Mouse (Mus musculus) kidney, embryonic 15.5 days (tissue): ENCODE data around the gene Trp53. TPM values are rescaled to one million over a fixed set of nuclear protein-coding genes. Genes with fewer than 3 reads are reported as not detected.

Source experiments
- ATAC-seq: fragments of 200-750 bp; cut with Nextera tagmentation; replicated peaks from 2 replicates; pipeline ENCODE4 v1.8.0; 2017; ENCODE audit warnings: moderate TSS enrichment; ENCODE audit not compliant: low FRiP score
- H3K27ac ChIP-seq: fragments of 300-500 bp; sonication (generic); 2 replicates; pipeline ENCODE4 v1.5.1; 2015; ENCODE audit warnings: mild to moderate bottlenecking, inconsistent platforms
- H3K27me3 ChIP-seq: fragments of 300-500 bp; sonication (generic); 2 replicates; pipeline ENCODE4 v1.6.1; 2015; ENCODE audit warnings: inconsistent platforms
- H3K36me3 ChIP-seq: fragments of 300-500 bp; sonication (generic); 2 replicates; pipeline ENCODE4 v1.6.1; 2015; ENCODE audit warnings: inconsistent platforms
- H3K4me1 ChIP-seq: fragments of 300-500 bp; sonication (generic); 2 replicates; pipeline ENCODE4 v1.6.1; 2015; ENCODE audit warnings: inconsistent platforms
- H3K4me2 ChIP-seq: fragments of 300-500 bp; sonication (generic); 2 replicates; pipeline ENCODE4 v1.6.1; 2015; ENCODE audit warnings: moderate library complexity, mild to moderate bottlenecking, inconsistent platforms
- H3K4me3 ChIP-seq: fragments of 300-500 bp; sonication (generic); replicated peaks from 2 replicates; pipeline ENCODE4 v1.5.1; 2015; ENCODE audit warnings: mild to moderate bottlenecking, inconsistent platforms
- H3K9ac ChIP-seq: fragments of 300-500 bp; sonication (generic); 2 replicates; pipeline ENCODE4 v1.6.1; 2015; ENCODE audit warnings: mild to moderate bottlenecking, inconsistent platforms
- H3K9me3 ChIP-seq: fragments of 300-500 bp; sonication (generic); replicated peaks from 2 replicates; pipeline ENCODE4 v1.6.1; 2016; ENCODE audit warnings: inconsistent platforms
- WGBS: fragments of 180-500 bp; shearing (Covaris S2); methylation state at CpG from one replicate; pipeline ENCODE4 v1.1.7; 2015; ENCODE audit warnings: mixed read lengths; 5-methylcytosine and 5-hydroxymethylcytosine counted together
- polyA plus RNA-seq: library from polyadenylated mRNA; unstranded; fragments of >200 nt; fragmentation: Nextera tagmentation; extraction: Ambion mirVana; gene quantifications from 2 replicates; pipeline ENCODE4 v1.2.1, GENCODE M21; 2015

Gene Trp53
- polyA plus RNA-seq, 1 experiment from 2014 or later = 195 TPM

- Histone ChIP-seq H3K9ac (no peak overlapping the region), H3K36me3 (peaks cover 77% of the 10 kb centered on the region), H3K4me2 (no peak overlapping the region), H3K4me3 (no peak overlapping the region), H3K27me3 (0 out of 2 replicates have a peak, but pooled peaks cover 3% of the 10 kb centered on the region), H3K4me1 (peaks cover 20% of the 10 kb centered on the region), H3K27ac (no peak overlapping the region), H3K9me3 (no peaks in the 10 kb centered on the region)
- no peak for ATAC-seq
- WGBS = 57% methylated on average over 8 of the region's 8 CpGs
Measured at GRCm38 (mm10) chr11:69565131-69565530, 15.0 kb upstream of the Trp53 start.

DNA sequence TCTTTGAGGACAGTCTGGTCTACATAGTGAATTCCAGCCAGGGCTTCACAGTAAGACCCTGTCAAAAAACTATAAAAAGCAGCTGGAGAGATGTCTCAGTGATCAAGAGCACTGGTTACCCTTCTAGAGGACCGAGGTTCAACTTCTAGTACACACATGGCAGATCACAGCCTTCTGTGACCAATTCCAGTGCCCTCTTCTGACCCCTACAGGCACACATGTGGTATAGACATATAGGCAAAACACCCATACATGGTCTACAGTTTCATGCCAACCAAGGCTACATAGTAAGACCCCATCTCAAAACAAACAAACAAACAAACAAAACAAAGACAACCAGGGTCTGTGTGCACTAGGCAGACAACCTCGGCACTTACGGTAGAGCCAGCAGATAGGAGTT, 4.9 kb upstream of the Trp53 start:
- no peak for ATAC-seq
- no peaks in the 10 kb centered on the region for H3K27me3 ChIP-seq
- peaks cover 30% of the 10 kb centered on the region for H3K4me1 ChIP-seq
- no peak overlapping the region for H3K4me2 ChIP-seq
- WGBS = 55% methylated on average over 3 of the region's 3 CpGs
- no peaks in the 10 kb centered on the region for H3K9me3 ChIP-seq
- no peak overlapping the region for H3K9ac ChIP-seq
- H3K36me3 ChIP-seq = peaks cover 59% of the 10 kb centered on the region
- H3K4me3 ChIP-seq = no peak overlapping the region
- H3K27ac ChIP-seq = no peak overlapping the region

GRCm38 (mm10) chr11:69576307-69576706, 3.9 kb upstream of the Trp53 start:
- 73% methylated on average over 5 of the region's 5 CpGs for WGBS
- H3K9me3 ChIP-seq = no peaks in the 10 kb centered on the region
- H3K4me1 ChIP-seq = peaks cover 30% of the 10 kb centered on the region
- no peak overlapping the region for H3K4me3 ChIP-seq
- no peak overlapping the region for H3K4me2 ChIP-seq
- ATAC-seq = no peak
- H3K36me3 ChIP-seq = peaks cover 48% of the 10 kb centered on the region
- H3K27me3 ChIP-seq = no peaks in the 10 kb centered on the region
- no peak overlapping the region for H3K9ac ChIP-seq
- no peak overlapping the region for H3K27ac ChIP-seq

DNA sequence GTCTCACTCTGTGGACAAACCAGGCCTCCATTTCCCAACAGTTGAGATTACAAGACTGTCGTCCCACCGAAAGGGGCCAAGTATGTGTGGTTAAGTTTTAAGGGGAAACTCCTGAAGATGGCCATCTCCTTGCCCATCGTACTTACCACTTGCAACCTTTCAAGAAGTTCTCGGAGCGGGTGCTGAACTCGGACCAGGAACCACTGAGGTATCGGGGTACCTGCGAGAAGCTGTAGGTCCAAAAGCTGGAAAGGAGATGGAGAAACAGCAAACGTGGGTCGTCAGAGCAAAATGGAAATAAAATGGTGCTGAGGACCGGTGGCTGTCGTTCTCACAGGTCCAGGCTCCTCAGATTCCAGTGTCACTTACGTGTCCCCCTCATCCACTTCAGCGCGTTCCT, 1.9 kb upstream of the Trp53 start:
- Histone ChIP-seq H3K27ac (peak overlapping the region; percentile 83), H3K4me3 (peak overlapping the region; percentile 66), H3K27me3 (no peaks in the 10 kb centered on the region), H3K4me1 (peaks cover 46% of the 10 kb centered on the region), H3K4me2 (peak overlapping the region; percentile 86), H3K9me3 (no peaks in the 10 kb centered on the region), H3K36me3 (peaks cover 39% of the 10 kb centered on the region), H3K9ac (peak overlapping the region; percentile 63)
- 10% methylated on average over 15 of the region's 15 CpGs for WGBS
- no peak for ATAC-seq

GRCm38 (mm10) chr11:69579128-69580017, 786 bp upstream of the Trp53 start:
- peaks cover 33% of the 10 kb centered on the region for H3K36me3 ChIP-seq
- H3K9me3 ChIP-seq = no peaks in the 10 kb centered on the region
- peak overlapping the region; percentile 86 for H3K4me2 ChIP-seq
- peak overlapping the region; percentile 81 for H3K9ac ChIP-seq
- H3K4me3 ChIP-seq = peak overlapping the region; percentile 66
- ATAC-seq = peak; percentile 94
- H3K27ac ChIP-seq = peak overlapping the region; percentile 97
- H3K4me1 ChIP-seq = peaks cover 46% of the 10 kb centered on the region
- no peaks in the 10 kb centered on the region for H3K27me3 ChIP-seq
- WGBS = 2% methylated on average over 39 of the region's 39 CpGs

DNA sequence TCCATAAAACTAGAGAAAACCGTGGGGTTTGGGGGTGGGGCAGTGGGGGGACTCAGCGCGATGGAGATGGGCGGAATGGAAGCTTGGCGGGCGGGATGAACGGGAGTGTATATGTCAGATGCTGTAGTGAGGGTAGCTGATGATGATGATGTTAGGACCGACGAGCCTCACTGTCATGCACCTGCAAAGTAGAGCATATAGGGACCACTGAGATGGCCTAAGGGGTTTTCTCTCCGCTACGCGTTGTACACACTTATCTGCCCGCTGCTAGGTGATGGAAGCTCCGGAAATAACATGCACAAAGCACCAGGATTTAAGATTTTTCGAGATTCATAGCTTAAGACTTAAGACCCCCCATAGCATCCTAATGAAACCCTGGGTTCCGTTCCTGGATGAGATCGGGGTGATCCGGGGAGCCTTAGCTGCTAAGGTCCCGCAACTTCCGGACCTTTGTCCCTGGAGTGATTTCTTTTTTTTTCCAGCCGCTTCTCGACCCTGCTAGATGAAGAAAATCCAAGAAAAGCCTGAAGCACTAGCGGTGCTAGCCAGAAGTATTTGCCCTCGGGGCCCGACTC, 500 bp downstream of the Trp53 start:
- peak overlapping the region; percentile 97 for H3K27ac ChIP-seq
- peaks cover 29% of the 10 kb centered on the region for H3K36me3 ChIP-seq
- WGBS = under 1% methylated on average over 25 of the region's 25 CpGs
- H3K9ac ChIP-seq = peak overlapping the region; percentile 81
- H3K27me3 ChIP-seq = no peaks in the 10 kb centered on the region
- no peaks in the 10 kb centered on the region for H3K9me3 ChIP-seq
- ATAC-seq = 0 out of 2 replicates have a peak, but pooled peaks have one; percentile 0
- H3K4me1 ChIP-seq = peaks cover 42% of the 10 kb centered on the region
- peak overlapping the region; percentile 86 for H3K4me2 ChIP-seq
- H3K4me3 ChIP-seq = peak overlapping the region; percentile 66

DNA sequence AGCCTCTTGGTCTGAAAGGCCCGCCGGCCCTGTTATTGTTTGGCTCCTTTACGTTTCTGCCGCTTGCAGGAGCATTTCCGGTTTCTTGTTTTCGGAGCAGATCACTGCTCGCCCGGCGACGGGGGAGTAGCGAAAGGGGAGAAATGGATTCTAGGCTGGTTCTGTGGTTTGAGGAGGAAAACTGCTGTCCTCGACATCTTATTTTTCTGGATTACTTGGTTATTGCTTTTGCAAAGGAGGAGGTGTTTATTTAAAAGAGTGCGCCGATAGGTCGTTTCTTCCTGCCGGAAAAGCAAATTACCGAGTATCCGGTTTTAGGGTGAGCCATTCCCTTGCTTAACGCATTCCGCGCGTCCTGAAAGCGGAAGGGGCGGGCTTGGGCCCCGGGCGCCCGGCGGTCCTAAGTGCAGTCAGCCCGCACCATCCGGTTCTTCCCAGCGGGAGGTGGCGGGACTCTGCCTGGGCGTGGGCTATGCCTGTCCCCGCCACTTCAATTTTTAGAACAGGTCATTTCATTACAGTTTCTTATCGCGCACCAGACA, 1.1 kb downstream of the Trp53 start:
- no peaks in the 10 kb centered on the region for H3K9me3 ChIP-seq
- peaks cover 26% of the 10 kb centered on the region for H3K36me3 ChIP-seq
- peak overlapping the region; percentile 66 for H3K4me3 ChIP-seq
- no peaks in the 10 kb centered on the region for H3K27me3 ChIP-seq
- peaks cover 42% of the 10 kb centered on the region for H3K4me1 ChIP-seq
- H3K4me2 ChIP-seq = peak overlapping the region; percentile 86
- ATAC-seq = peak; percentile 86
- 0% methylated on average over 36 of the region's 36 CpGs for WGBS
- H3K27ac ChIP-seq = peak overlapping the region; percentile 97
- peak overlapping the region; percentile 81 for H3K9ac ChIP-seq

- under 1% methylated on average over 8 of the region's 8 CpGs for WGBS
- H3K4me1 ChIP-seq = peaks cover 41% of the 10 kb centered on the region
- peak overlapping the region; percentile 97 for H3K27ac ChIP-seq
- H3K9me3 ChIP-seq = no peaks in the 10 kb centered on the region
- peak overlapping the region; percentile 86 for H3K4me2 ChIP-seq
- ATAC-seq = no peak
- H3K27me3 ChIP-seq = no peaks in the 10 kb centered on the region
- H3K9ac ChIP-seq = peak overlapping the region; percentile 81
- peak overlapping the region; percentile 66 for H3K4me3 ChIP-seq
- H3K36me3 ChIP-seq = peaks cover 31% of the 10 kb centered on the region
Measured at GRCm38 (mm10) chr11:69581814-69582213, 1.7 kb downstream of the Trp53 start.

GRCm38 (mm10) chr11:69582230-69582805, 2.2 kb downstream of the Trp53 start:
- H3K27ac ChIP-seq = peak overlapping the region; percentile 97
- ATAC-seq = no peak
- peak overlapping the region; percentile 66 for H3K4me3 ChIP-seq
- H3K36me3 ChIP-seq = peaks cover 31% of the 10 kb centered on the region
- peak overlapping the region; percentile 81 for H3K9ac ChIP-seq
- 63% methylated on average over 9 of the region's 9 CpGs for WGBS
- H3K4me1 ChIP-seq = peaks cover 36% of the 10 kb centered on the region
- no peaks in the 10 kb centered on the region for H3K27me3 ChIP-seq
- peak overlapping the region; percentile 86 for H3K4me2 ChIP-seq
- H3K9me3 ChIP-seq = no peaks in the 10 kb centered on the region

DNA sequence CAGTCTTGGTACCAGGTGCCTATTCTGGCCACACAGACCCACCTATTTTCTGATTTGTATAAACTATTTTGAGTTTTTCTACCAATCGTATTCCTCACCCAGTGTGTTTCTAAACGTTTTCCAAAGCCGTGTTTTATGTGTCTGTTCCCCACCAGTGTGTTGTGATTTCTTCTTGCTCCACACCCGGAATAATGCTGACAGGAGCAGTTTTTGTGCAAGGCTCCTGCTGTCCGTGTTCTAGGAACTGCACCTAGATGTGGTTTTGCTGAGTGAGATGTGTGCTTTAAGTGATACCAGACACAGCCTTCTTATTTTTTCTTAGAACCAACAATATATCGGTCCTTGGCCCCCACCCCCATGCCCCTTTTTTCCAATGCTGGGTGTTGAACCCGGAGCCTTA, 3.8 kb downstream of the Trp53 start:
- no peak overlapping the region for H3K9ac ChIP-seq
- no peak for ATAC-seq
- no peak overlapping the region for H3K27ac ChIP-seq
- H3K36me3 ChIP-seq = peaks cover 47% of the 10 kb centered on the region
- H3K27me3 ChIP-seq = no peaks in the 10 kb centered on the region
- H3K4me1 ChIP-seq = peaks cover 23% of the 10 kb centered on the region
- H3K4me3 ChIP-seq = no peak overlapping the region
- H3K4me2 ChIP-seq = no peak overlapping the region
- WGBS = 76% methylated on average over 7 of the region's 7 CpGs
- H3K9me3 ChIP-seq = no peaks in the 10 kb centered on the region

GRCm38 (mm10) chr11:69584937-69585336, 4.8 kb downstream of the Trp53 start:
- Histone ChIP-seq H3K27me3 (no peaks in the 10 kb centered on the region), H3K27ac (no peak overlapping the region), H3K4me3 (no peak overlapping the region), H3K36me3 (peaks cover 57% of the 10 kb centered on the region), H3K9me3 (no peaks in the 10 kb centered on the region), H3K4me2 (no peak overlapping the region), H3K9ac (no peak overlapping the region), H3K4me1 (peaks cover 18% of the 10 kb centered on the region)
- ATAC-seq = no peak
- 97% methylated on average over 13 of the region's 13 CpGs for WGBS
